Mouse (Mus musculus) brain, adult 10 weeks (tissue): Measurements from ENCODE around the gene Kmt5c. TPM values are rescaled to one million over a fixed set of nuclear protein-coding genes. Genes with fewer than 3 reads are reported as not detected.

Experiments
- polyA plus RNA-seq: library from polyadenylated mRNA; stranded (reverse); fragments of 350-450 nt; fragmentation: Illumina TruSeq; extraction: RNeasy Lipid Tissue Mini Kit (QIAGEN cat#74804); gene quantifications from one replicate; pipeline ENCODE4 v1.2.3, GENCODE M21; 2015; ENCODE audit warnings: low read depth, low replicate concordance

Kmt5c gene
- polyA plus RNA-seq = 21.4 TPM

DNA sequence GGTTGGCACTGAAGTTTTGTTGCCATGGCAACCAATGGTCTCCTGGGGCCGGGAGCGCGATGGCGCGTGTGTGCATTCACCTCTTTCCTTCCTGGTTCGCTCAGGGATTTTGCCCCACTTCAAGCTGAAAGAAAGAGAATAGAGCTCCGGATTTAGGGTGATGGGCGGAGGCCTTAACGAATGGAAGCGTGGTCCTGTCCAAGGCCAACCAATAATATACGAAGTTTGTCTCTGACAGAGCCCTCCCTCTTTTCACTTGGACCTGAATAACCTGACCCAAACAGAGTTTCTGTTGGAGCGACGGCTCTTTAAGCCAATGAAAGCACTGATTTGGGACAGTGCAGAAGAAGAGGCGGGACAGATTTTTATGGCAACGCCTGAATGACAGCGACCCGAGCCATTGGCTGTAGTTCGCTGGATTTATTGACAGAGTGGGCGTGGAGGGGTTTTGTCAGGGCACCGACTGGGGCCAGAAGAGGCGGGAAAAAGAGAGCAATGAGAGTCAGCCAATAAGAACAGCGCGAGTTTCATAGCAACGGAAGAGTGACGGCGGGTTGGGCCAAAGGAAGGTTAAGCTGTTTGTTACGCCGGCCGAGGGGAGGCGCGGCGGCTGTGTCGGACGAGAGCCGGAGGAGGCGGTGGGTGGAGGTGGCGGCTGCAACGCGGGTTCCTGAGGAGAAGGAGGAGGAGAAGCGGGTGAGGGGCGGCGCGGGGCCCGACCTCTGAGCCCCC, at the start of gene Kmt5c:
Gene Kmt5c (plus strand): TSS at position 572 of the 732 bp plus-strand sequence.

DNA sequence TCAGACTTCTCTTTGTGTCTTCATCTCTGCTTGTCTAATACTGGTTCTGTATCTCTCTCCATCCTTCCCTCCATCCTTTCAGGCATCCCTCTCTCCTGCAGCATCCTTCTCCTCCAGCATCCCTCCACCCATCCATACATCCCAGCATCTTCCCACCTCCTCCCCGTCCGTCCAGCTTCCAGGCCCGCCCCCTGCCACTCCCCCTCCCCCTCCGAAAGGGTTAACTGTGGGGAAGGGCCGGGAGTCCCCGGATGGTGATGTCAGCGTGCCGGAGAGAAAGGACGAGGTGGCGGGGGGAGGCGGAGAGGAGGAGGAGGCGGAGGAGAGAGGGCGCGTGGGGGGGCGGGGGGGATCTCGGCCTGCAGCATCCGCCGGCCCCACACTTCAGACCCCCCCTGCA, 49.5 kb upstream of the Kmt5c start, which contains the start of gene Brsk1:
Gene Brsk1 (plus strand): TSS at position 218 of the 400 bp plus-strand sequence.

DNA sequence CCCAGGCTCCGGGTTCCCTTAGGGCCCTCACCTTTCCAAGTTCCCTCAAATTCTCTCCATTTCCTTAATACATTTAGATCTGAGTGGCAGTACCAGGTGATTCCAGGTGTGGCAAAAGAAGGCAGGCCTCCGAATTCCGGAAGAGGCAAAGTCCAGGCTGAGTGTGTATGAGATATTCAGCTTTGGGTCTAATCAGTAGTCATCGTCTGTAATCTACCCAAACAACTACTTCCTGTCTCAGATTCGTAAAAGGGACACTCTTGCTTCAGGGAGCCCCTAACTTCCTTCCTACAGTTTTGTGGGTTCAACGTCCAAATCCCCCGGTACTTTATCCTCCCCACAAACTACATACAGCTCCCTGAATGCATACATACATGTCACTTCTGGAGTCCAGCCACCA, 14.7 kb upstream of the Kmt5c start, which contains the start of gene Tmem150b:
Gene Tmem150b (minus strand): TSS at position 81 of the 400 bp plus-strand sequence.

DNA sequence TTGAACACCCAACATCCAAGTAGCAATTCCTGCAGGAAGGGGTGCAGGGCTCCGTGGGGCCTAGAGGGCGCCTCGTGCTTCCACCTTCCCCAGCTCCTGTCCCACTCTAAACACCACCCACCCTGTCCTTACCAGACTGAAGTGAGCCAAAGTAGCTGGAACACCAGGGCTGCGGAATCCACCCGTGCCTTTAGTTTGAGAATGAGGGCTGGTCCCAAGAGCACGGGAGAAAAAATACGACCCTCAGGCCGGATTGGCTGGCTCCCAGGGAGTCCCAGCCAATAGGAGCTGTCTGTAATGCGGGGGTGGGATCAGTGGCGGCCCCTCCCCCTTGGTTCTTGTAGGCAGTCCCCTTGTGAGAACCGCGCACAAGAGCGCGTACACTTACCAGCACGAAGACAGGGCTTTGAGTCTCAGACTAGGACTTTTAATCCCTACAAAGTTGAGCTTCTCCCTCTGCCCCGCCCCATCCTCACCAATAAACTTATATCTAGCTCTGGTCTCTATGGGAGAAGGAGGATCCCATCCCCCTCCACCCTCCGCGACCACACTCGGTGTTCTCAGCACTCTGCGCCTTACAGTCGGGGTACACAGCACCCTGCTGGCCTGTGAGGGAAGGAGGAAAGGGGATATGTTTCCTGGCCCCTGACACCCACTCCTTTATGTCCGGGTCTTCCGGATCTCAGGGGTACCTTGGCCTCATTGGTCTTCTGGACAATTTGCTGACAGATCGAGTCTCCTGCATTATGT, 13.1 kb downstream of the Kmt5c start, which contains the start of gene Cox6b2:
Gene Cox6b2 (minus strand): TSS at position 274 of the 750 bp plus-strand sequence.

DNA sequence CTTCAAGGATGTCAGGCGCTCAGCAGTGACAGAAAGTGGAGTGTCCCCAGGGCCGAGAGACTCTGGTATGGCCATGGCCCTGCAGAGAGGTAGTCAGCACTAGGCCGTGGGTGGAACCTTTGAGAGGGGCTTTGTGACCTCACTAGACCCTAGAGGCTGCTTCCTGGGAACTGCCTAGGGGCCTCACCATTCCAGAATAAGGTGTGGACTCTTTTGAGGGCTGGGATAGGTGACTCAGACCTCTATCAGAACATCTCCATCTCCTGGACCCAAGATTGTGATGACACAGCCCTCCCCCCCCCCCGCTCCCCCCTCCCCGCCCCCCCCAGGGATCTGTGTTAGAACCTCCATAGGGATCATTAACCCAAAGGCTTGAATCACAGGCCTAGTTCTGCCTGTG, 31.3 kb downstream of the Kmt5c start, which contains the start of gene Fam71e2:
Gene Fam71e2 (minus strand): TSS at position 101 of the 400 bp plus-strand sequence.

DNA sequence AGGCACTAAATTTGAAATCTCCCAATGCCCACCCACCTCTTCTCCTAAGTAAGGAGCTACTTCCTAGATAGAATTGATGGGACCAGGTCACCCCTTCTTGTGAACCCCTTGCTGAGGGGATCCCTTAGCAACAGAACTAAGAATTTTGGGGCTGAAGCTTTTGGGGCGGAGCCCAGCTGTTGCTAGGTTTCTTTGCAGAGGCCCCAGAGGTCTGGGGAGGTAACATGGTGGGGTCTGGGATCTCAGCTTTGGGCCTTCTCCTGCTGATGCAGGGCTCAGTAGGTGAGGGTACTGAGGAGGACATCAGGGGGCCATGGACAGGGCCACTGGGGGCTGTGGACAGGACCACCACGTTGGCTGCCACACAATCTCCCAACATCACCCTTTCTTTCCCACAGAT, 42.8 kb downstream of the Kmt5c start, which contains the start of the genes Il11 and Tmem190:
Gene Il11 (minus strand): TSS at position 101 of the 400 bp plus-strand sequence.
Gene Tmem190 (plus strand): TSS at position 179 of the 400 bp plus-strand sequence.

DNA sequence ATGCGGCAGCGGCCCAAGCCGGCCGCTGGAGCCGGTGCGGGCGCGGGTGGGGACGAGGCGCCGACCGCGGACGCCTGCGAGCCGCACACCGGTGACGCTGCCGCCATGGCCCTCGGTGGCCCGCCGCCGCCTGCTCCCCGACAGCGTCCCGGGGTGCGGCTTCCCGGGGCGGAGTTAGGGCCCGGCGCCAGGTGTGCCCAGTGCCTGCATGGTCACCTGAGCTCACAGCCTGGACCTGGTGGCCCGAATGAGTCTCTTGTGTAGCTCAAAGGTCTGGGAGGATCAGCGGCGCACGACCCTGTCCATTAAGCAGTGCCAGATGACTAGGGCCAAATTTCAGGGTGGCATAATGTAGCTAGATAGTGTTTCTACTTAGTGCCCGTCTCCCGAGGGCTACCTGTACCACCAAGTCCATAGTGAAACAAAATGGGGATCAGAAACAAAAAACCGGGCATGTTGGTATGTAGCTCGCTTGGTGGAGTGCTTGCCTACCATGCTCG, 49.6 kb downstream of the Kmt5c start, which contains the start of gene Tmem238:
Gene Tmem238 (minus strand): TSS at position 221 of the 500 bp plus-strand sequence.

DNA sequence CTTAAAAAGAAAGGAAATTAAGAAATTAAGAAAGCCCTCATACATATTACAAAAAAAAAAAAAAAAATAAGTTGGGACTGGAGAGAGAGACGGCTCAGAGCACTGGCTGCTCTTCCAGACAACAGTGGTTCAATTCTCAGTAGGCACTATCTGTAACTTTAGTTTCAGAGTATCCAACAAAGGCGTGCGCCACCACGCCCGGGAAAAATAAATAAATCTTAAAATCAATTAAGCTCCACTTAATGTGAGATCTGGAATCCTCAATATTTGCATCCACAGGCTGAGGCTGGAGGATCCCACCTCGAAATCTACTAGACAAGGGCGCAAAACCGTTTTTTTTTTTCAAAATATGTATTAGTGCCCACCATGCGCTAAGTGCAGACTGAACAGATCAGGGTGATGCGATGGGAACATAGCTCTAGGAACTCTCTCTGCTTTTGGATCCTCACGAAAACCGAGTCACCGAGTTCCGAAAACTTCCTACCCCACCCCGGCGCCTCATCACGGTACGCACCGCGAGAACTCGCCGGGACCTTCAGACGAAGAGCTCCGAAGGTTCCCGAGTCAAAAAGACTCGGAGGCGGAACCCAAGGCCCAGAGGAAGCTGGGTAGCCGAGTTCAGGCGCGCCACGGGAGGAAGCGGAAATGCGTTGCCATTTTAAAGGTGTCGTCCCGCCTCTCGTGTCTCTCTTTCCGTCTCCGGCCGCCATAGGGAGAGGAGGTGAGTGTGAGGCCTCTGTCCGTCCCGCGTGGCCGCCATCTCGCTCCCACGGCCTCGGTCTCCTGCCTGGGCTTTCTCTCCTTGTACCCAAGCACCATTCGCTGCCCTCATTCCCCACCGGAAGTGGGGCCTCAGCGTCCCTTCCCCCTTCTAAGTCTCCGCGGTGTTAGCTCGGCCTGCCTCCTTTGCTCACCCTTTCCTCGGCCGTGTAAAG, 52.6 kb downstream of the Kmt5c start, which contains the start of gene Rpl28:
Gene Rpl28 (plus strand): TSS at position 597 of the 935 bp plus-strand sequence.

Other genes with a start within 250 kb of the Kmt5c start
- 134 TPM for gene Ppp1r12c, start 238.4 kb upstream of the Kmt5c start, polyA plus RNA-seq
- gene Tnnt1, start 223.7 kb upstream of the Kmt5c start, polyA plus RNA-seq = 30.2 TPM
- 3.3 TPM for gene Tnni3, start 215.9 kb upstream of the Kmt5c start, polyA plus RNA-seq
- 1.2 TPM for gene Dnaaf3, start 207.7 kb upstream of the Kmt5c start, polyA plus RNA-seq
- gene Syt5, start 192.6 kb upstream of the Kmt5c start, polyA plus RNA-seq = 318 TPM
- 0.92 TPM for gene Ptprh, start 136.1 kb upstream of the Kmt5c start, polyA plus RNA-seq
- 13.2 TPM for gene Tmem86b, start 108.7 kb upstream of the Kmt5c start, polyA plus RNA-seq
- 99.8 TPM for gene Ppp6r1, start 81.1 kb upstream of the Kmt5c start, polyA plus RNA-seq
- gene Hspbp1, start 55.0 kb upstream of the Kmt5c start, polyA plus RNA-seq = 126 TPM
- gene Brsk1, start 49.5 kb upstream of the Kmt5c start, polyA plus RNA-seq = 257 TPM
- not detected for gene Tmem150b, start 14.9 kb upstream of the Kmt5c start, polyA plus RNA-seq
- 12.2 TPM for gene Cox6b2, start 13.0 kb downstream of the Kmt5c start, polyA plus RNA-seq
- not detected for gene Fam71e2, start 31.2 kb downstream of the Kmt5c start, polyA plus RNA-seq
- 0.67 TPM for gene Il11, start 42.7 kb downstream of the Kmt5c start, polyA plus RNA-seq
- gene Tmem190, start 42.8 kb downstream of the Kmt5c start, polyA plus RNA-seq = not detected
- 1.4 TPM for gene Tmem238, start 49.5 kb downstream of the Kmt5c start, polyA plus RNA-seq
- 466 TPM for gene Rpl28, start 52.8 kb downstream of the Kmt5c start, polyA plus RNA-seq
- gene Ube2s, start 72.5 kb downstream of the Kmt5c start, polyA plus RNA-seq = 175 TPM
- gene Shisa7, start 104.6 kb downstream of the Kmt5c start, polyA plus RNA-seq = 75.7 TPM
- 10.4 TPM for gene Isoc2b, start 130.1 kb downstream of the Kmt5c start, polyA plus RNA-seq
- 16.9 TPM for gene Isoc2a, start 137.0 kb downstream of the Kmt5c start, polyA plus RNA-seq
- not detected for gene Gm36210, start 166.4 kb downstream of the Kmt5c start, polyA plus RNA-seq
- gene Zfp628, start 175.1 kb downstream of the Kmt5c start, polyA plus RNA-seq = 5.6 TPM
- 103 TPM for gene Nat14, start 181.9 kb downstream of the Kmt5c start, polyA plus RNA-seq
- 1.2 TPM for gene Ssc5d, start 185.7 kb downstream of the Kmt5c start, polyA plus RNA-seq
- gene Sbk2, start 224.3 kb downstream of the Kmt5c start, polyA plus RNA-seq = 0.45 TPM
- 1.1 TPM for gene Sbk3, start 231.1 kb downstream of the Kmt5c start, polyA plus RNA-seq